Mouse (Mus musculus) ES-E14 (cell line): ENCODE data around the gene Mdm2.

Experiments used
- CHD2 ChIP-seq: IDR thresholded peaks from 2 replicates; pipeline ENCODE4 v1.6.1; 2014; ENCODE audit warnings: mild to moderate bottlenecking, low read depth, low read length, inconsistent platforms
- HCFC1 ChIP-seq: IDR thresholded peaks from 2 replicates; pipeline ENCODE4 v1.6.1; 2012; ENCODE audit warnings: low read length, inconsistent platforms, borderline replicate concordance; ENCODE audit not compliant: insufficient read depth
- MAFK ChIP-seq: IDR thresholded peaks from 2 replicates; pipeline ENCODE4 v1.6.1; 2014; ENCODE audit warnings: mild to moderate bottlenecking, low read depth, low read length, inconsistent platforms; ENCODE audit not compliant: insufficient read depth
- ZNF384 ChIP-seq: IDR thresholded peaks from 2 replicates; pipeline ENCODE4 v1.6.1; 2012; ENCODE audit warnings: low read depth, low read length, inconsistent platforms

GRCm38 (mm10) chr10:117671266-117671665 lies 39.3 kb downstream of the Mdm2 start:
- TF ChIP-seq MAFK (no peak), HCFC1 (no peak), CHD2 (no peak), ZNF384 (no peak)
